Mouse (Mus musculus) layer of hippocampus, adult 18-20 months (tissue): Measurements from ENCODE around the gene Ppp2r5b. TPM values are rescaled to one million over a fixed set of nuclear protein-coding genes. Genes with fewer than 3 reads are reported as not detected.

Source experiments
- DNase-seq, 2 experiments: peaks; one replicate each; pipeline ENCODE4 v3.0.0; 2022; ENCODE audit warnings: low spot score in 2 of 2
- total RNA-seq, 2 experiments: library from RNA; stranded (reverse); gene quantifications; 2 replicates each; pipeline ENCODE4 v1.2.3; 2021

The Ppp2r5b gene
- total RNA-seq, 2 experiments from 2014 or later, result 133 TPM

DNA sequence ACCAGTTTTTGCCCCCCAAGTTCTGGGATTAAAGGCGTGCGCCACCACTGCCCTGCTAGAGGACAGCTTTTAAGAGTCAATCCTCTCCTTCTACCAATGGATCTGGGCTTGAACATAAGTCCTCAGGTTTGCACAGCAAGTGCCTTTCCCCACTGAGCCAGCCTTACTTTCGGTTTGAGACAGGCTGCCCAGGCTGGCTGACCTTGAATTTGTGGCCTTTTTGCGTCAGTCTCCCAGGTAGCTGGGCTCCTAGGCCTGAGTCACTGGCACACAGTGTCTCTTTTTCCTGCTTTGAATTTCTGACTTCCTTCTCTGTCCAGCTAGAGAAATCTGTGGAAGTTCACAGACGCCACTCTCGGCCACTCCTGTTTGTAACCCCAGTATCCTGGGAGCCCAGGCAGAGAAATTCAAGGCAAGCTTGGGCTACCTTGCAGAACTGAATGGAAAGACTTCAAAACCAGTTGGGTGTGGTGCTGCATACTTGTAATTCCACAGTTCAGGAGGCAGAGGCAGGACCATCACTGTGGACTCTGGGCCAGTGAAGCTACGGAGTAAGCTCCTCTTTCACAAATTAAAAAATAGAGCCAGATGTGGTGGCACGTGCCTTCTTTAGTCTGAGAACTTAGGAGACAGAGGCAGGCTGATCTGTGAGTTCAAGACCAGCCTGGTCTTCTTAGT, 34.3 kb upstream of the Ppp2r5b start:
- DNase-seq, result no peak

DNA sequence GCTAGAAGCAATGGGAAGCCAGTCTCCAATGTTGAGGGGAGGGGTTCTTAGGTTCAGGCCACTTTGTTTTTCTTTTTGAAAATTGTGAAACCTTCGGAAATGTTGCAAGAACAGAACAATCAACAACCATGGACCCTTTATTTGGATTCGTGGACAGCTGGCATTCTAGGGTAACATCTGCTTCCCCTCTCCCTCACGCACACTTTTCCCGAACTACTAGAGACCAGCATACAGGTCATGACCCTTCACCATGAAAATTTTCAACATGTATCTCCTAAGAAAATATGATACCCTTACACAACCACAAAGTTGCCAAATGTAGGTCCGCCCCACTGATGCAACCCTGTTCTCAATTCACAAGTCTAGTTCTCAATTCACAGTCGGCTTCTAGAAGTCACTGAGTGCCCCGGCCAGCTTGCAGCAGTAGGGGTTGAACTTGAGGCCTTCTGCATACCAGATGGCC, 33.0 kb upstream of the Ppp2r5b start:
- DNase-seq, result no peak

DNA sequence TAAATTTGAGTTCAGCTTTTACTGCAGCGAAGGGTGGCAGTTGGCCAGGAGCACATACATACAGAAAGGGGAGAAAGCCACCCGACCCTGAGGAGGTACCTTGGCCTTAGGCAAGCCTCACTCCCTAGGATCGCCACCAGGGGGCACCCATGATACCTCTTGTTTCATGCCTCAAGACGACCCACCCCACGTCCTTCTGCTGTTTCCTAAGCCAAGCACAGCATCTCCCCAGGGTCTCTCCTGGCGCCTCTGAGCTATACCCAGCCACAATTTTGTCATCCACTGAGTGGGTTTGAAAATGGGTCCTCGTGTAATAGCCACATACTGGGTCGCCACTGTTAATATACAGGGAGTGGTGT, 32.5 kb upstream of the Ppp2r5b start:
- peak; percentile 59 to 89 for DNase-seq

DNA sequence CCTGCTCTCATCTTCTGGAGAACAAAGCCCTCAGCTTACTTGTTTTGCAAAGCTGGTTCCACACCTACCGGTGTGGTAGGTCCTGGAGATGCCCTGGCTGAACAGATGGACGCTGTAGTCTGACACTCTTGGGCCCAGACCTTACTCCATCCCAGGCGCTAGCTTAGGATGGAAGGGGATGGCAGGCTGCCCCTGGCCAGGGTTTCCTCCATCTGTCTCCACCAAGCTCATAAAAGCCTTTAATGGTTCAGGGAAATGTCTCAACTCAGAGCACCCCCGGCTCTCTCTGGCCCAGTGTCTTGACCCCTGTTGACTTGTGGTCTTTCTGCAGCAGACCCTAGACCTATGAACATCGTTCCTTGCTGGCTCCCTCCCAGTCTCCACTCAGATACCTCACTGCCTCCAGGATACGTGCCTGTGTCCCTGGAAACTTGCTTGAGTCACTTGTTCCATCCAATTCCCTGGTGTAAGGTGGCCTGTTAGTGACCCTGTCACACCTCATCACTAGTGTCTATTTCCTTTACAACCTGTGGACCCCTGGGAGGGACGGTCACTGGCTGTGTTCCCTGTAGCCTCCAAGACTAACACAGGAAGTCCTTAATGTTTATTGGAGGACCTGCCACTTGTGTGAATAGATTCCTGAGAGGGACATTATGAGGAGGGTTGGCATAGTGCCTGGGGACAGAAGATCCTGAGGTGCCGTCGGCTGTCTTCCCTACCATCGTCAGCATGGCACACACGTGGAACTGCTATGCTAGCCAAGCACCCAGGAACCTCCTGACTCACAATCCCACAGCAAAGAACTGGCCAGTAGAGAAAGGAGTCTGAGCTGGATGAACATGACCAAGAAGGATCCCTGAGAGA, 31.9 kb upstream of the Ppp2r5b start:
- DNase-seq, result no peak

DNA sequence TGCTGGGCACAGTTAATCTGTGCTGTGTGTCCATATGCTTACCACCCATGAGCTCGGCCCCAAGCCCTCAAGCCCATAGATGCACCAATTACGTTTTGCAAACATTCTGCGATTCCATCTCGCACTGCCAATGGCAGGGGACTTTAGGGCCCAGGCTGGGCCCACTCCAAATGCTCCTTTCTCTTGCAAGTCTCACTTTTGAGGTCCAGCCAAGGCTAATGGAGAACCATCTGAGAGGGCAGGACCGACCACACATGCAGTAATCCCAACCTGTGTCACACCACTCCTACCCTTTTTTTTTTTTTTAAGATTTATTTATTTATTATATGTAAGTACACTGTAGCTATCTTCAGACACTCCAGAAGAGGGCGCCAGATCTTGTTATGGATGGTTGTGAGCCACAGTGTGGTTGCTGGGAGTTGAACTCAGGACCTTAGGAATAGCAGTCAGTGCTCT, 30.1 kb upstream of the Ppp2r5b start:
- DNase-seq, result no peak

DNA sequence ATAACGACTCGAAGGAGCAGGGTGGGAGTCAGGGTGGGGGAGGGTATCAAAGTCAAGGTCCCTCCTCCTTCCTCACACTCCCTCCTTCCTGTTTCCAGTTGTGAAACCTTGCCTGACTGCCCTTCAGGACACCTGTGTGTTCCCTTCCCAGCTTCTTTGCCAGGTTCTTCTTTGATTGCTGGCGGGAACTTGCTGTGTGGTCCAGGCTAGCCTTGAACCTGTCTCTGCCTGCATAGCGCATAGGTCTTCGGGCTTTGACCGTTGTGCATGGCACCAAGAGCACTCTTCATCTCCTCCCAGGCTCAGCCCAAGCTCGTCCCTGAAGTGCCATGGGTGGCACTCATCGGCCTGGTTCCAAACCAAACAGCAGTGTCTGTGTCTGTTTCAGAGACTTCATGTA, 29.3 kb upstream of the Ppp2r5b start:
- no peak for DNase-seq

DNA sequence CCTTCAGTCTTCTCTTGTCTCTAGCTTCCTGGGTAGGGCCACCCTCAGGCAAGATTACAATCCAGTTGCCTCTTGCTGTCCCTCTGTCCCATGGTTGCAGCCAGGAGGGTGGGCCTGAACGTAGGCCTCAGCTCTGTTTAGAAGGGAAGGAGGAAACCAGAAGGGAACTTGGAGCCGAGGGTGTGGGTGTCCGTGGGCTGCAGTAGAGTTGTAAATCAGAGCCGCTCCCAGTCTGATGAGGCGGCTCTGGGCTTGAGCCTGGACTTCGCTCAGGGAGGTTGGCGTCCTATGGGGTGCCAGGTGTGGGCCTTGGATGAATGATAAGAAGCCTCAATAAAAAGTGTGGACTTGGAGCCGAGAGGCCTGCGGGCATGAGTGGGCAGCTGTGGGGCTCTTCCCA, 28.5 kb upstream of the Ppp2r5b start:
- no peak for DNase-seq

DNA sequence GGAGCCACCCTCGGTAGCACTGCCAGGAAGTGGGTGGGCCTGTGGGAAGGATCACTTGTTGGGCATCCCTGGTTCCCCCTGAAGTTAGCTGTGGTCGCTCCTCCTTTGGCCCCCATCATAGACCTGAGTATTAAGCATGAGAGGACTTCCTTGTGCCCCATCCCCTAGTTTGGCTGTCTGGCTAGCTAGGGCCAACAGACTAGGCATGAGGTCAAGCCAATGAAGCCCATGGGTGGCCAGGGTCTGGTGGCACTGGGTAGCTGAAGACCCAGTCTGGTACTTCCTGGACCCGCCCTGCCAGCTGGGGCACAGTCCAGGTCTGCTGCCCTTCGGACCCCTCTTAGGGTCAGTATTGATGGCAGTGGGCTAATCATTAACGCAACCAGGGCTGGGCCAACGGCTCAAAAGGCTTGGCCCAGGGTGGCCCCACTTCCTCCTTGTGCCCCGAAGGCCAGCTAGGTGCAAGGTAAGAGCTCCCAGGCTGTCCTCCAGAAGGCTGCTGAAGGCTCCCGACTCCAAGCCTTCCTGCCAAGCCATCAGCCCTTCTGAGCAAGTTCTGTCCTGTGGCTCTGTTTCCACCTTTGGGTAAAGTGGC, 27.3 kb upstream of the Ppp2r5b start:
- no peak for DNase-seq

DNA sequence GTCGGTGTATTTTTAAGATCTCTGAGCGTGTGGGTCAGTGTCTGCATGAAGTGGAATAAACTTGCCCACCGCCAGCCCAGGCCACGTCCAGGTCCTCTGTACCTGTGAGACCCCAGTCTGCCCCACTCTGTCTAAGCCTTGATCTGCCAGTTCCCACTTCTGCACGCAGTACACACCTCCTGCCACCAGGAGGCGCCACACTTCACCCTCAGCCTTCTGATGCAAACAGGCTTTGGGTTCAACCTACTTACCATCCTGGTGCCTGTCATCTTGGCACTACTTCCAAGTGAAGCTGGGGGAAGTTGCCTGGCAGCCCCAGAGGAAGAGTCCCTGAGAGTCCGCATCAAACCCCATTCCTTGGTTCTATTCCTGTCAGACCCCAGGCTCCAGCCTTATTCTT, 26.6 kb upstream of the Ppp2r5b start:
- DNase-seq, result peak in 1 of 2 experiments; percentile 73

DNA sequence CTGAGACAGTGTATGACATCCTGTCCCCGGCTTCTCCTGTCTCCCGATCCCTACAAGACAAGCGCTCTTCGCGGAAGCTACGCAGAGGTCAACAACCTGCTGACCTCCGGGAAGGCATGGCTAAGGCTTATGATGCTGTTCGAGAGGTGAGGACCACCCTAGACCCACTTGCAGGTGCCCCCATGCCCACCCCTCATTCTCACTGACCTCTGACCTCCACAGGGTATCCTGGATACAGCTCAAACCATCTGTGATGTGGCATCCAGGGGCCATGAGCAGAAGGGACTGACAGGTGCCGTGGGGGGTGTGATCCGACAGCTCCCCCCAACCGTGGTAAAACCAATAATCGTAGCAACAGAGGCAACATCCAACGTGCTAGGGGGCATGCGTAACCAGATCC, 25.7 kb upstream of the Ppp2r5b start:
- DNase-seq, result no peak

DNA sequence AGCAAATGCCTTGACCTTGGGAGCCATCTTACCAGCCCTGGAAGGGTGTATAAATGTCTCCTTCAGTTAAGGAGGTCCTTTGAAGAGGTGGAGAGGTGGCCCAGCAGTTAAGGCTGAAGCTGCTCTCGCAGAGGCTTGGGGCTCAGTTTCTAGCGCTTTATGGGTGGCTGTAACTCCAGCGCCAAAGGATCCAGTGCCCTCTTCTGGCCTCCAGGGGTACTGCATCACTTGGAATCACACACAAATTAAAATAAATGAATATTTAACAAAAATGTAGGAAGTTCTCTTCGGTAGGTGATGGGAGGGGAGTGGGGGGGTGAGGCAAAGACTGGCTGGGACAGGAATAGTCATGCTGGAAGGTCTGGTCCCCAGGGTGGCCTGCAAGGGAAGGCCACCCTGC, 25.3 kb upstream of the Ppp2r5b start:
- DNase-seq, result no peak

DNA sequence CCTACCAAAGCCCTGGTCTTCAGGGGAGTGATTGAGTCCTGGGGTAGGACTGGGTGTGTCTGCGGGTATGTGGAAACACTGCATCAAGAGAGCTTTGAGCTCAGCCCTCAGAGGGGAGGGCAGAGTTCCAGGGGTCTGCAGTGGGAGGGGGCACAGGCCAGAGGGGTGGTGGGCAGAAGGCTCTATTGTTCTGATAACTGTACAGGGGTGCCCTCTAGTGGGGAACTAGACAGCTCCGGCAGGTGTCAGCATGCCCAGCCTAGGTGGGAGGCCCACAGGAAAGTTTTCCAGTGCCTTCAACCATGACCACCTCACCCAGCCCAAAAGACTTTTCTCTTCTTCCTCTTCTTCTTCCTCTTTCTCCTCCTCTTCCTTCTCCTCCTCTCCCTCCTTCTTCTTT, 24.8 kb upstream of the Ppp2r5b start:
- no peak for DNase-seq

DNA sequence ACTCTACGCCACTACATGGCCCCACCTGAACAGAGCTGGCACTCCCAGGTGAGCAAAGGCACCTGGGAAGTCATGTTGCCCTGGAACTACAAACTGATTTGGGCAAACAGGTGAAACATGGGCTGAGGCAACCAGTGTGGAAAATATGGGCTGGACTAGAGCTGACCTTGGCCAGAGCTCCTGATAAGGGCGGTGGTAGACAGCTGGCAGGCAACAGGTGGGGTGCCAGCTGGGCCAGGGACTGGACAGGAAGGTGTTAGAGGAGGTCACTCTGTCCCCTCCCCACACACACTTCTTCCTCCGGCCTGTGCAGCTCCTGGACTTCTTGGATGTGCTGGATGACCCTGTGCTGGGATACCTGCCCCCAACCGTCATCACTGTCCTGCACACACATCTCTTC, 17.3 kb upstream of the Ppp2r5b start:
- DNase-seq, result no peak

DNA sequence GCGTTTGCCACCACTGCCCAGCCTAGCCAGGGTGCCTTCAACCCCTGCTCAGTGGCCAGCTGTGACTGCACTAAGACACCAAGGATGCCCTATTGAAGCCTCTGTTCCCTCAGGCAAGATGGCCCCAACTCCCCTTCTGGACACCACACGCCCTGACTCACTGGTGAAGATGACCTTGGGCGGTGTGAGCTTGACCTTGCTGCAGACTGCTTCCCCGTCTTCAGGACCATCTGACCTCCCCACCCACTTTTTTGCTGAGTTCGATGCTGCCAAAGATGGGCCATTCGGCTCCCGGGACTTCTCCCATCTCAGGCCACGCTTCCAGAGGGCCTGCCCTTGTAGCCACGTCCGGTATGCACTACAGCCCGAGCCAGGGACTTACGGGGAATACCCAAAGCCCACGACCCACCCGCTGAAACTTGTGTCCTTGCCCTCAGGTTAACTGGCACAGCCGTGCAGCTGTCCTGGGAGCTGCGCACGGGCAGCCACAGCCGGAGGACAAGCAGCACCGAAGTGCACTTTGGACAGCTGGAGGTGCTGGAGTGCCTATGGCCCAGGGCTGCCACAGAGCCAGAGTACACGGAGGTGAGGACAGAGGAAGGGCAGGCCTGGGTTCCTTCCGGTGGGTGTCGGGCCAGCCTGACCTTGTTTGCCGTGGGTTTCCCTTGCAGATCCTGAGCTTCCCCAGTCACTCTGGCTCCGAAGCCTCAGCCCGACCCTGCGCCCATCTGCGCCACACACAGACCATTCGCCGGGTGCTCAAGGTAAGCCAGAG, 12.0 kb upstream of the Ppp2r5b start:
- DNase-seq, result no peak

DNA sequence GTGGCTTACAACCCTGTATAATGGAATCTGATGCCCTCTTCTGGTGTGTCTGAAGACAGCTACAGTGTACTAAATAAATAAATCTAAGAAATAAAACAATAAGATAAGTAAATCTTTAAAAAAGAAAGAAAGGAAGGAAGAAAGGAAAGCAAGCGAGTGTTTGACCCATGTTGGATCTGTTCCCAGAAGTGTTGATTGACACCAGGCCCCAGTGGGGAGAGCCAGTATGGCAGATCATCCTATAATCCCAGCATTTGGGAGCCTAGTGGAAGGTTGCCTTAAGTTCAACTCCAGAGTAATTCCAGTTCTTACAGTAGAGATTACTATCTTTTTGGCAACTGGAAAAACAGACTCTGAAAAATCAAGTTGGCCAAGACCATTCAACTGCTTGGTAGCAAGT, 10.1 kb upstream of the Ppp2r5b start:
- DNase-seq, result no peak

DNA sequence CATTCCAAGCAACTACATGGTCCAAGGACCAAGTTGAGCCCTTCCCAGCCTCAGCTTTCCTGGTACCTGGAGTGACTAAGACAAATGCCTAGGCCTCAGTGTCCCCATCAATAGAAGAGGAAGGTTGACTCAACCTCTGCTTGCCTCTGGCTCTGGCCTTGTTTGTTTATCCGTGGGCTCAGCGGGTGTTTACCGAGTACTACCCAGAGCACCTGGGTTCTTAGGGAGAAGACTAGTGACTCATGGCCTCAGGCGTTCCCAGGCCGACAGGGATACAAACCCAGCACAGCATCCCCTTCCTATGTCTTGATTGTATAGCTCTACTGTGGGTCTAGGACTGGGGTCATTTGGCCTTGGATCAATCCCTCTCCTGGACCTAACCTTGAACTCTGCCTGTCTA, 7.6 kb upstream of the Ppp2r5b start:
- DNase-seq, result no peak

DNA sequence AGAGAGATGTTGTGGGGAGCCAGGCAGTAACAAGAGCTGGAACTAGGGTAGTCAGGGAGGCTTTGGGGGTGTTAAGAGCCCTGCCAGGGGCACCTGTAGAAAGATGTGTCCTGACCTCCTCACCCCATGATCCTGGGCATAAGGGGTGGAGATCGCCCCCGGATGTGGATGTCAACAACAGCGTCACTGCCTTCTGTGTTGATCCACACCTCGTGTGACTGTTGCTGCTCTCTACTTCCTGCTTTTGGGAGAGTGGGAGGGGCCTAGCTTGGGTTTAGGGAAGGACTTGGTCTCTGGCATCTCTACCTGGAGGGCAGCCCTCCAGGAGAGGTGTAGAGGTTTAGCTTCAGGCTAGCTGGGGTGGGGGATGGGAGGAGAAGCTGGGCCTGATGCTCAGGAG, 6.6 kb upstream of the Ppp2r5b start:
- DNase-seq, result no peak

DNA sequence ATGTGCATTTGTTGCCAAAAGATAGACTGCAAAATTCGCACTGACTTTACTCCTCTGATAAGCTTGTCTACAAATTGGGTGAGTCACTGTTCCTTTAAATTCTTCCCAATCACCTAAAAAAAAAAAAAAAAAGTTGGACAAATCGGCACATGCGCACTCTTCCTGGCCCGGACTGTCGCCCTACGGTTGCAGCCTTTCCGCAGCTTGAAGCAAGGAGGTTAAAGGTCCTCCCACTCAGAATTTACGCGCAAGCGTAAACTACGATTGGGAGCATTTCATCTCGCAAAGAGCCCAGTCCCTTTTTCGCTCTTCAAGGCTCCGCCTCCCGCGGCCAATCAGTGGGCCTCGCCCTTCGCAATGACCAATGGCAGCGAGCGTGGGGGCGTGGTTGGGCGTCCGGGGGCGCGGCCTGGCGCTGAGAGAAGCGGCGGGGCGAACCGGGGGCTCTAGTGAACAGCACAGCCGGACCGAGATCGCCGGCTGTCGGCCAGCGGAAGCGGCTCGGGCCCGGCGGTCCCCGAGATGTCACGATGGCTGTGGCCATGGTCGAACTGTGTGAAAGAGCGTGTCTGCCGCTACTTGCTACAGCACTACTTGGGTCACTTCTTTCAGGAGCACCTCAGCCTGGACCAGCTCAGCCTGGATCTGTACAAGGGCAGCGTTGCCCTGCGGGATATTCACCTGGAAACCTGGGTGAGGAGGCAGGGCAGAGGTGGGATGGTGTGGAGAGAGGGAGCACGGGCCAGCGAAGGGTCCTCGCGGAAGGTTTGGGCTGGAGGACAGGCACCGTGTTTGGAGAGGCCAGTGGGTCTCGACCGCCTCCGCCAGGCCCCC, 5.8 kb upstream of the Ppp2r5b start, which contains the start of gene Atg2a:
TSS of gene Atg2a (plus strand) at position 395 of the 834 bp plus-strand sequence.
- peak; percentile 98 for DNase-seq

DNA sequence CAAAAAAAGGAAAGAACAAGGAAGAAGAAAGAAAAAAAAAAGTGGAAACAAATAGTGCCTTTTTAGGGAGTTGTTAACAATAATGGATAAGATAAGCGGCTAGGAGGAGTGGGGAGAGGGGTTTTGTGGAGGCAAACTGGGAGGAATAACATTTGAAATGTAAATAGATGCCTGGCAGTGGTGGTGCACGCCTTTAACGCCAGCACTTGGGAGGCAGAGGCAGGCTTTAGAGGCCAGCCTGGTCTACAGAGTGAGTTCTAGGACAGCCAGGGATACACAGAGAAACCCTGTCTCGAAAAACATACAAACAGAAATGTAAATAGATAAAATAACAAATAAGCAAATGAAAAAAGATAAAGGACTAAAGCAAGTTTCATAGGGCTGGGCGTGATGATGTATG, 5.1 kb upstream of the Ppp2r5b start:
- DNase-seq, result no peak

DNA sequence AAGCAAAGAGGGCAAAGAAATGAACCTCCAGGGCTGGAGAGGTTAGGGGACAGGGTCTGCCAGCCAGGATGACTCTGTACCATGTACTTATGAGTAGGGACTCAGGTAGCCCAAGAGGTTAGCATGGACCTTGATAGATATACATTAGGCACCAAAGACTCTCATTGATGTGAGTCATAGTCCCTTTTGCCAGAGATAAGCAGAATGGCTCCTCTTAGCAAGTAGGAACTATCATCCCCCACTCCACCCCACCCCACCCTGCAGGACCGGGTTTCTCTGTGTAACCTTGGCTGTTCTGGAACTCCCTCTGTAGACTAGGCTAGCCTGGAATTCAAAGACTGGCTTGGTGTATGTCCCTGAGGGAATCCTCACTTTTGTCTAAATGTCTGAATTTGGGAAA, 4.5 kb upstream of the Ppp2r5b start:
- DNase-seq, result no peak

DNA sequence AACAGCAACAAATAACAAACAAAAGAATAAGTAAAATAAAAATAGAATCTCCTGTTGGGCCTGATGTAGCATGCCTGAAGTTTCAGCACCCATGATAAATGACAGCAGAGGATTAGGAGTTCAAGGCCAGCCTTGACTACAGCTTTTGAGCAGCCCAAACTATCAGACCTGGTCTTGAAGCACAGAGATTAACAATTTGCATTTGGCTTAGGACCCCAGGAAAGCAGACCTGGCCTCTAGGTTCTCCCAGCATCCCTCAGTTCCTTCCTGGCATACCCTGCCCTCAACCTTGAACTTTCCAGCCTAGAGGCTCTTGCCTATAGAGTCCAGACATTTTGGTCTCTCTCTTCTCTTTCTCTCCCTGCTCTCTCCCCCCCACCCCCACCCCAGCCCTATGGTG, 3.1 kb upstream of the Ppp2r5b start:
- no peak for DNase-seq
